Mouse (Mus musculus) liver, postnatal 0 days (tissue): Measurements from ENCODE around the gene Gm11569.
"Not testable (repeated sequence)": the region's sequence is repeated elsewhere in the genome, so short reads cannot be mapped to it uniquely, and the experiment has no call there.

Source experiments
- CTCF ChIP-seq: sonication (generic); IDR thresholded peaks from 2 replicates; pipeline ENCODE4 v1.5.1; 2016; ENCODE audit warnings: antibody characterized with exemption, low read depth
- EP300 ChIP-seq: IDR thresholded peaks from 2 replicates; pipeline ENCODE4 v1.6.1; 2016; ENCODE audit warnings: antibody characterized with exemption, low read depth, mild to moderate bottlenecking

- not testable (repeated sequence) for TF ChIP-seq EP300, CTCF
Observed at GRCm38 (mm10) chr11:99815566-99815965, 16.8 kb upstream of the Gm11569 start, which contains the start of gene Gm11564.
